Mouse (Mus musculus) ES-Bruce4 (cell line): ENCODE measurements around the gene Tsfm.

Source experiments
- CTCF ChIP-seq: IDR thresholded peaks from one replicate; pipeline ENCODE4 v1.8.1; 2011; ENCODE audit warnings: low read depth, low read length
- EP300 ChIP-seq: IDR thresholded peaks from 2 replicates; pipeline ENCODE4 v1.6.1; 2011; ENCODE audit warnings: low read depth, low read length; ENCODE audit not compliant: insufficient read depth
- POLR2A ChIP-seq: IDR thresholded peaks from one replicate; pipeline ENCODE4 v1.8.1; 2011; ENCODE audit warnings: low read length; ENCODE audit not compliant: insufficient read depth

DNA sequence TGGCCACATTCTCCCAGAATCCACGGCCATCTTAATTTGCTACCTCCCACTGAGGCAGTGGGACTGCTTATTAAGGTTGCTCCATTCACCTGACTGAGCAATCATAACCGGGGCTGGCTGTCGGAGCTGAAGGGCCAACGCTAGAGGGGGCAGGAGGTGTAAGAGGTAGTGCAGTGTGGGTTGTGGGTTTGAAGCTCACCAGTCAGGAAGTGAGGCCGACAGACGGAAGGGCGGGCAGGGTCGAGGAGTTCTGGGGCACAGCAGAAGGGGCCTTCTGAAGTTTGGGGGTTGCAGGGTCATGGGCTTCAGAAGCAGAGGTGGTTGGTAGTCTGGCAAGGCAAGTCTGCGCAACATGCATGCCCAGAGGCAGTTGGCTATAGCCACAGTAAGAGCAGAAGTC lies 44.4 kb upstream of the Tsfm start, which contains the start of gene Agap2:
- TF ChIP-seq POLR2A (no peak), CTCF (peak; percentile 29), EP300 (no peak)
